ENCODE assay signal across 8 mouse cellular contexts in the genomic region with DNA sequence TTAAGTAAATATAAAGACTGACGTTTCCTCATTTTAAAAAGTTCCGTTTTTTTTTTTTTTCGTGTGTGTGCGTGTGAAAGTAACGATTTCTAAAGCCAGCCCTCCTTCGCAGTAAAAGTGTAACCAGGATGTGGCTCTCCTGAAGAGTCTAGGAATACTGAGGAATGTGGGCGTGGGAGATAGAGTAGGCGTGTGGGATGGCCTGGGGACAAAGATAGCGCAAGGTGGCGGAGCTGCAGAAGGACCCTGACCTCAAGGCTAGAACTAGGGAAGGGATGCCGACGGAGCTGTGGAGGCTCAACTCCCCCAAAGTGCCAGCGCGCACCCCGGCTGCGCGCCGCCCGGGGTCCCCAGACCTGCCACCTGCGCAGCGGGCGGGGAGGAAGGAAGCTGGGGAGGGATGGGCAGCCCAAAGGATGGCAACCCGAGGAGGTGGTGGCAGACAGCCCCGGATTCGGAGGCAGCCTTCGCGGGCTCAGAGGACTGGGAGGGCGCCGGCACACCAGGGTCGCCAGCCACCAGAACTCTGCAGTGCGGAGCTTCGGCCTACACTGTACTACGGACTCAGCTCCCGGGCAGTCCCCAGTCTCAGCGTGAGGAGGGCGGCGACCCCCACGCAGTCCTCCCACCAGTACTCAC. TPM values are rescaled to one million over a fixed set of nuclear protein-coding genes. Genes with fewer than 3 reads are reported as not detected.
A peak's percentile ranks its signal among the peaks of the same experiment; 100 is the strongest.
DNase-seq lines count a peak whose midpoint lies in the region; ATAC-seq and TF ChIP-seq lines count a peak whose summit lies in the region.

No protein-coding gene starts in this region.

- peak overlapping the region; percentile 97 for H3K4me3 ChIP-seq in E14TG2a.4 (replicated peaks; ENCODE audit: low read length)
- peak overlapping the region; percentile 84 for H3K4me3 ChIP-seq in embryonic facial prominence, embryonic 14.5 days (ENCODE audit: low read depth, low read length)
- H3K4me3 ChIP-seq in intestine, embryonic 14.5 days (ENCODE audit: low read depth, low read length): peak overlapping the region; percentile 75
- H3K4me3 ChIP-seq in lung, embryonic 15.5 days: peak overlapping the region; percentile 93
- H3K4me3 ChIP-seq in stomach, embryonic 14.5 days (ENCODE audit: low read depth, low read length): peak overlapping the region; percentile 84

- peak overlapping the region; percentile 96 for H3K4me2 ChIP-seq in embryonic facial prominence, embryonic 14.5 days (ENCODE audit: low read depth, low read length)
- H3K4me2 ChIP-seq in intestine, embryonic 14.5 days (ENCODE audit: low read length): peak overlapping the region; percentile 93
- peak overlapping the region; percentile 90 for H3K4me2 ChIP-seq in lung, embryonic 15.5 days
- peak overlapping the region; percentile 96 for H3K4me2 ChIP-seq in stomach, embryonic 14.5 days (replicated peaks; ENCODE audit: low read depth, low read length)

- peak overlapping the region; percentile 68 for H3K27ac ChIP-seq in embryonic facial prominence, embryonic 14.5 days (replicated peaks; ENCODE audit: low read depth, low read length)
- H3K27ac ChIP-seq in intestine, embryonic 14.5 days (ENCODE audit: low read depth): peak overlapping the region; percentile 71
- H3K27ac ChIP-seq in lung, embryonic 15.5 days: peak overlapping the region; percentile 89
- peak overlapping the region; percentile 80 for H3K27ac ChIP-seq in stomach, embryonic 14.5 days (ENCODE audit: low read length)

- peaks cover 52% of the 10 kb centered on the region for H3K4me1 ChIP-seq in E14TG2a.4 (replicated peaks; ENCODE audit: low read depth, low read length)
- H3K4me1 ChIP-seq in embryonic facial prominence, embryonic 14.5 days (ENCODE audit: control insufficient read depth, insufficient read depth, low read length): peaks cover 7% of the 10 kb centered on the region; the same call in 1 of the 2 replicates
- peaks cover 5% of the 10 kb centered on the region for H3K4me1 ChIP-seq in intestine, embryonic 14.5 days (replicated peaks; ENCODE audit: control insufficient read depth, insufficient read depth, low read length)
- H3K4me1 ChIP-seq in lung, embryonic 15.5 days: peaks cover 21% of the 10 kb centered on the region
- peaks cover 9% of the 10 kb centered on the region; the same call in 1 of the 2 replicates for H3K4me1 ChIP-seq in stomach, embryonic 14.5 days (ENCODE audit: control insufficient read depth, insufficient read depth, low read length)

- peak; percentile 81 for ATAC-seq in embryonic facial prominence, embryonic 14.5 days (ENCODE audit: low read depth)
- ATAC-seq in intestine, embryonic 14.5 days (replicated peaks; ENCODE audit: low FRiP score, low TSS enrichment, low read depth): peak; percentile 82
- peak; percentile 83 for ATAC-seq in lung, embryonic 15.5 days (ENCODE audit: borderline replicate concordance, extremely low read depth, low FRiP score, low TSS enrichment)
- ATAC-seq in stomach, embryonic 14.5 days (ENCODE audit: insufficient number of reproducible peaks, insufficient read depth, low FRiP score, low read depth): peak; percentile 62

- H3K27me3 ChIP-seq in E14TG2a.4 (ENCODE audit: insufficient read depth, low read length): no peaks in the 10 kb centered on the region
- no peaks in the 10 kb centered on the region for H3K27me3 ChIP-seq in embryonic facial prominence, embryonic 14.5 days (replicated peaks; ENCODE audit: control insufficient read depth, insufficient read depth, low read length)
- H3K27me3 ChIP-seq in intestine, embryonic 14.5 days (replicated peaks; ENCODE audit: control insufficient read depth, insufficient read depth, low read length): no peaks in the 10 kb centered on the region
- no peaks in the 10 kb centered on the region for H3K27me3 ChIP-seq in lung, embryonic 15.5 days
- H3K27me3 ChIP-seq in stomach, embryonic 14.5 days (ENCODE audit: control insufficient read depth, insufficient read depth, low read length): no peaks in the 10 kb centered on the region

- peak; percentile 83 for DNase-seq in embryo, embryonic 10 days (ENCODE audit: low spot score)
- no peak for DNase-seq in embryo, embryonic 9.5 days (ENCODE audit: extremely low spot score)
- peak; percentile 62 for DNase-seq in embryonic facial prominence, embryonic 14.5 days (ENCODE audit: low spot score)
- DNase-seq in intestine, embryonic 14.5 days (ENCODE audit: low spot score): no peak
- DNase-seq in cerebellum, postnatal 10 days: no peak

- H3K9ac ChIP-seq in embryonic facial prominence, embryonic 14.5 days (ENCODE audit: low read depth, low read length): peak overlapping the region; percentile 78
- peak overlapping the region; percentile 68 for H3K9ac ChIP-seq in intestine, embryonic 14.5 days (ENCODE audit: low read length)
- peak overlapping the region; percentile 72 for H3K9ac ChIP-seq in lung, embryonic 15.5 days
- peak overlapping the region; percentile 75 for H3K9ac ChIP-seq in stomach, embryonic 14.5 days (replicated peaks; ENCODE audit: low read depth, low read length)

- WGBS in embryonic facial prominence, embryonic 14.5 days: 0% methylated on average over 27 of the region's 38 CpGs
- WGBS in intestine, embryonic 14.5 days: 1% methylated on average over 28 of the region's 38 CpGs
- 0% methylated on average over 37 of the region's 38 CpGs for WGBS in lung, embryonic 15.5 days
- under 1% methylated on average over 38 of the region's 38 CpGs for WGBS in stomach, embryonic 14.5 days

- peaks cover 34% of the 10 kb centered on the region for H3K36me3 ChIP-seq in E14TG2a.4 (ENCODE audit: insufficient read depth, low read length)
- H3K36me3 ChIP-seq in embryonic facial prominence, embryonic 14.5 days (ENCODE audit: control insufficient read depth, insufficient read depth, low read length): peaks cover 14% of the 10 kb centered on the region
- peaks cover 30% of the 10 kb centered on the region for H3K36me3 ChIP-seq in intestine, embryonic 14.5 days (ENCODE audit: control insufficient read depth, insufficient read depth, low read length)
- H3K36me3 ChIP-seq in lung, embryonic 15.5 days: peaks cover 26% of the 10 kb centered on the region
- H3K36me3 ChIP-seq in stomach, embryonic 14.5 days (ENCODE audit: control insufficient read depth, insufficient read depth, low read length): peaks cover 13% of the 10 kb centered on the region; the same call in 1 of the 2 replicates

- no peaks in the 10 kb centered on the region for H3K9me3 ChIP-seq in E14TG2a.4 (ENCODE audit: low read length)
- no peaks in the 10 kb centered on the region for H3K9me3 ChIP-seq in embryonic facial prominence, embryonic 14.5 days (ENCODE audit: control insufficient read depth, low read length)
- H3K9me3 ChIP-seq in intestine, embryonic 14.5 days (ENCODE audit: control insufficient read depth, low read length): no peaks in the 10 kb centered on the region
- no peaks in the 10 kb centered on the region for H3K9me3 ChIP-seq in lung, embryonic 15.5 days
- H3K9me3 ChIP-seq in stomach, embryonic 14.5 days (ENCODE audit: control insufficient read depth, low read depth, low read length): no peaks in the 10 kb centered on the region

- TF ChIP-seq CTCF in E14TG2a.4 (conservative IDR thresholded peaks at IDR 0.05; ENCODE audit: low read length): no peak

RNA-seq across cellular contexts. Expression of a gene that starts 0.5 kb away (rescaled TPM):
- polyA plus RNA-seq in embryonic facial prominence, embryonic 14.5 days (2014; fragmentation: Nextera tagmentation; extraction: Ambion mirVana): 93.0 and 98.3 TPM in 2 replicates
- polyA plus RNA-seq in intestine, embryonic 14.5 days (2014; fragmentation: Nextera tagmentation; extraction: Ambion mirVana): 115 and 121 TPM in 2 replicates
- 143 and 158 TPM in 2 replicates for polyA plus RNA-seq in lung, embryonic 15.5 days (2015; fragmentation: Nextera tagmentation; extraction: Ambion mirVana)
- 127 and 140 TPM in 2 replicates for polyA plus RNA-seq in stomach, embryonic 14.5 days (2014; fragmentation: Nextera tagmentation; extraction: Ambion mirVana)

RNA-seq across cellular contexts. Expression of a gene that starts 31.8 kb away (rescaled TPM):
- polyA plus RNA-seq in embryonic facial prominence, embryonic 14.5 days (2014; fragmentation: Nextera tagmentation; extraction: Ambion mirVana): 1,887 and 1,994 TPM in 2 replicates
- 1,834 and 1,981 TPM in 2 replicates for polyA plus RNA-seq in intestine, embryonic 14.5 days (2014; fragmentation: Nextera tagmentation; extraction: Ambion mirVana)
- polyA plus RNA-seq in lung, embryonic 15.5 days (2015; fragmentation: Nextera tagmentation; extraction: Ambion mirVana): 1,214 and 1,323 TPM in 2 replicates
- 1,594 and 1,757 TPM in 2 replicates for polyA plus RNA-seq in stomach, embryonic 14.5 days (2014; fragmentation: Nextera tagmentation; extraction: Ambion mirVana)

Comparison
In these comparisons a context has a peak if more than half of its experiments do, and no peak if none do; other contexts are left out.
1. DNase-seq: peak in embryo, embryonic 10 days (single experiment) and embryonic facial prominence, embryonic 14.5 days (single experiment); none in embryo, embryonic 9.5 days (single experiment), intestine, embryonic 14.5 days (single experiment) and cerebellum, postnatal 10 days (0 of 2).
2. Peak in every context shown above with its lines, with median percentiles within 50 percentile points of each other: H3K4me3 ChIP-seq, ATAC-seq, H3K27ac ChIP-seq, H3K4me2 ChIP-seq and H3K9ac ChIP-seq.